Mouse (Mus musculus) neural tube, embryonic 13.5 days (tissue): ENCODE results near the gene Klrb1f. TPM values are rescaled to one million over a fixed set of nuclear protein-coding genes. Genes with fewer than 3 reads are reported as not detected.
"Not testable (repeated sequence)": the region's sequence is repeated elsewhere in the genome, so short reads cannot be mapped to it uniquely, and the experiment has no call there.

Experiments
- ATAC-seq: fragments of 200-750 bp; cut with Nextera tagmentation; 2 replicates; pipeline ENCODE4 v1.8.0; 2017; ENCODE audit warnings: low read depth, mild to moderate bottlenecking, moderate TSS enrichment, moderate library complexity
- H3K27ac ChIP-seq: fragments of 300-500 bp; sonication (generic); replicated peaks from 2 replicates; pipeline ENCODE4 v1.5.1; 2015; ENCODE audit warnings: moderate library complexity, mild to moderate bottlenecking, inconsistent platforms
- H3K27me3 ChIP-seq: fragments of 300-500 bp; sonication (generic); 2 replicates; pipeline ENCODE4 v1.6.1; 2015; ENCODE audit warnings: mild to moderate bottlenecking, inconsistent platforms
- H3K36me3 ChIP-seq: fragments of 300-500 bp; sonication (generic); 2 replicates; pipeline ENCODE4 v1.6.1; 2015; ENCODE audit warnings: mild to moderate bottlenecking, inconsistent platforms
- H3K4me1 ChIP-seq: fragments of 300-500 bp; sonication (generic); replicated peaks from 2 replicates; pipeline ENCODE4 v1.6.1; 2015; ENCODE audit warnings: inconsistent platforms
- H3K4me2 ChIP-seq: fragments of 300-500 bp; sonication (generic); 2 replicates; pipeline ENCODE4 v1.6.1; 2015; ENCODE audit warnings: inconsistent platforms, mild to moderate bottlenecking, moderate library complexity
- H3K4me3 ChIP-seq: fragments of 300-500 bp; sonication (generic); 2 replicates; pipeline ENCODE4 v1.5.1; 2015; ENCODE audit warnings: mild to moderate bottlenecking, inconsistent platforms
- H3K9ac ChIP-seq: fragments of 300-500 bp; sonication (generic); 2 replicates; pipeline ENCODE4 v1.6.1; 2015; ENCODE audit warnings: moderate library complexity, mild to moderate bottlenecking, inconsistent platforms
- H3K9me3 ChIP-seq: fragments of 300-500 bp; sonication (generic); 2 replicates; pipeline ENCODE4 v1.6.1; 2016; ENCODE audit warnings: inconsistent platforms
- WGBS: fragments of 180-500 bp; shearing (Covaris S2); methylation state at CpG from one replicate; pipeline ENCODE4 v1.1.7; 2015; 5-methylcytosine and 5-hydroxymethylcytosine counted together
- polyA plus RNA-seq: library from polyadenylated mRNA; unstranded; fragments of >200 nt; fragmentation: Nextera tagmentation; extraction: Ambion mirVana; gene quantifications from 2 replicates; pipeline ENCODE4 v1.2.1, GENCODE M21; 2015

The Klrb1f gene
- polyA plus RNA-seq, 1 experiment from 2014 or later: 0.45 TPM

DNA sequence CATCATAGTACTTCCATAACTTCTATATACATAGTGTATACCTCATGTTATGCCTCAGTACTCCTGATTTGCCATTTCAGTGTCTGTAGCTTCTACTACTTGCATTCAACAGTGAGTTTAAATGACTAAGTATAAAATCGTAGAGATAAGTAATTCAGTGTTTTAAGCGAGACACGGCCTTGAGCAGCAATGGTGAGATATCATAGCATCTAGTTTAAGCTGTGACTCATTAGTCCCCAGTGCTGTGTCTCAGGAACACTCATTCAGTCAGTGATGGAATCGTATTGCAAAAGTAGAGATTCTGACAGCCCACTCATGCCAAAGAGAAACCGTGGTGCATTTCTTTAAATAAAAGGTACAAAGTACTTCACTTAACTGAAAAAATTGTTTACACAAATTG is 6.0 kb downstream of the Klrb1f start:
- WGBS: 89% methylated on average over 5 of the region's 5 CpGs

DNA sequence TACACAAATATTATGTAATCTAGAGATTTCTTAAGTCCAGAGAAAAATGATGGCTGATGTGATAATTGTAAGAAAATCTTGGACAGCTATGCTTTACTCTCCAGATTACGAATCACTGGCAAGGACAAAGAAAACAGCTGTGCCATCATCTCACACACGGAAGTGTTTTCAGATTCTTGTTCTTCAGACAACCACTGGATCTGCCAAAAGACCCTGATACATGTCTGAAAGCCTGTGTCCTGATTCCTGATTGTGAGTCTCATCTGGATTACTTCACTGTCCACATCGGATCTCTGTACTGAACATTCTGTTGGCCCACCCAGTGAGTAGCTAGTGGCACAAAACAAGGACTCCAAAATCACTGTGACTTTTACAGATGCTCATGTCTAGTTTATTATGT is 10.5 kb downstream of the Klrb1f start:
- H3K9me3 ChIP-seq: no peaks in the 10 kb centered on the region
- no peaks in the 10 kb centered on the region for H3K27me3 ChIP-seq
- no peak overlapping the region for H3K4me3 ChIP-seq

More for the DNA sequence above, 6.0 kb downstream of the Klrb1f start:
- no peak overlapping the region for H3K4me2 ChIP-seq
- H3K9ac ChIP-seq: no peak overlapping the region
- H3K27me3 ChIP-seq: no peaks in the 10 kb centered on the region
- no peak for ATAC-seq
- H3K9me3 ChIP-seq: no peaks in the 10 kb centered on the region
- peaks cover 5% of the 10 kb centered on the region for H3K4me1 ChIP-seq
- no peak overlapping the region for H3K4me3 ChIP-seq
- no peaks in the 10 kb centered on the region for H3K36me3 ChIP-seq
- no peak overlapping the region for H3K27ac ChIP-seq

DNA sequence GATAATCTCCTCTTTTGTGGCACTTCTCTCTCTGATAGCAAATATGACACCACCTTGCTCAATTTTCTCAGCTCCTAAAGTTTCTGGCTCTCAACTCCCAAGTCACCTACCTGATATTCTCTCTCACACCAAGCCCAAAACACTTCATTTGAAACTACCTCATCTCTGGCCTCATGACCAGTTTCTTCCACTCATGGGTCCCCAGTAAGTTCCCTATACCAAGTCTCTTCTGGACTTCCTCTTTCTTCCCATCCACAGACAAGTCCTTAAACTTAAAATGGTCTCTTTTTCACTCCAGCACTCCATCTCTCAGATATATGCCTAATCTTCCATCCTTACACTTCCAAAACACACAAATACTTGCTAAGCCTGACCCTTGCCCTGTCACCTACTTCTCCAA is 12.3 kb downstream of the Klrb1f start:
- no peaks in the 10 kb centered on the region for H3K9me3 ChIP-seq
- H3K4me2 ChIP-seq: no peak overlapping the region
- no peaks in the 10 kb centered on the region for H3K27me3 ChIP-seq
- ATAC-seq: no peak
- H3K4me1 ChIP-seq: no peaks in the 10 kb centered on the region
- no peak overlapping the region for H3K27ac ChIP-seq
- H3K4me3 ChIP-seq: no peak overlapping the region
- H3K9ac ChIP-seq: no peak overlapping the region
- H3K36me3 ChIP-seq: no peaks in the 10 kb centered on the region

More for the DNA sequence above, 10.5 kb downstream of the Klrb1f start:
- WGBS: 82% methylated on average over 3 of the region's 3 CpGs
- no peak overlapping the region for H3K4me2 ChIP-seq
- no peak for ATAC-seq
- H3K9ac ChIP-seq: no peak overlapping the region
- no peaks in the 10 kb centered on the region for H3K4me1 ChIP-seq
- no peaks in the 10 kb centered on the region for H3K36me3 ChIP-seq
- H3K27ac ChIP-seq: no peak overlapping the region

DNA sequence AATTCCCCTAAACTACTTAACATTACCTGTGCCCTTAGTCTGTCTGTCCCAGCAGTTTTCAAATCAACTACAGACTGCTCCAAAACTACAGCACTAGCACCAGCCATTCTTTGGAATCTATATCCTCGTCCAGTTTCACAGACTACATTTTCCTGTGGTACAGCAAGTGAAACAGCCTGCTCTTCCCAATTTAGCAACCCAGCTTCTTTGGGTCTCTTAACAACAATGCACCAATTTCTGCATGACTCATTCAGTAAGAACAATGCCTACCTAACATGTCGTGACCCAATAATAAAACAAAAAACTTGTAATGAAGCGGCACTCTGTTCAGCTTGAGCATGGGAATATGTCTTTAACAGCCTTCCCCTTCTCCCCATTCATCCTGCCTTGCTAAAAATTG is 19.7 kb downstream of the Klrb1f start:
- H3K9me3 ChIP-seq: no peaks in the 10 kb centered on the region
- 68% methylated on average over 3 of the region's 3 CpGs for WGBS
- no peak for ATAC-seq
- no peak overlapping the region for H3K4me3 ChIP-seq
- no peak overlapping the region for H3K4me2 ChIP-seq
- H3K9ac ChIP-seq: no peak overlapping the region
- H3K36me3 ChIP-seq: no peaks in the 10 kb centered on the region
- H3K27ac ChIP-seq: no peak overlapping the region
- H3K4me1 ChIP-seq: no peaks in the 10 kb centered on the region
- H3K27me3 ChIP-seq: no peaks in the 10 kb centered on the region

DNA sequence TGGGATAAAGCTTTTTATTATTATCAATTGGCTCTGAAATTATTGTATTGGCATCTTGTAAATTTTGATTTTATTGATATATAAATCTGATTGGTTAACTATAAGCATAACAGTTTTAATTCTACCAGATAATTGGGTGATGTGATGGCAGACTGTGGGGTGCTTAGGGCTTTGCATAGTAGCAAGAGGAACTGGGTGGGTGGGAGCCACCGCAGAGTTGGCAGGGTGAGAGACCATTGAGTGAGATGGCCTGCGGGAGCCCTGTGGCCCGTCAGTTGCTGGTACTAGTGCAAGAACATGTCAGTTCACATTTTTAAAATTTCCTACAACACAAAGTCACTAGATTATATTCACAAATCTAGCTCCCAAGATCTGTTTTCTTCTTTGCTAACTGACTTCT is 20.2 kb downstream of the Klrb1f start:
- no peak for ATAC-seq
- Histone ChIP-seq H3K27ac (no peak overlapping the region), H3K4me2 (no peak overlapping the region), H3K9me3 (no peaks in the 10 kb centered on the region), H3K4me3 (no peak overlapping the region), H3K4me1 (no peaks in the 10 kb centered on the region), H3K27me3 (no peaks in the 10 kb centered on the region), H3K9ac (no peak overlapping the region), H3K36me3 (no peaks in the 10 kb centered on the region)
- 91% methylated on average over 3 of the region's 3 CpGs for WGBS

DNA sequence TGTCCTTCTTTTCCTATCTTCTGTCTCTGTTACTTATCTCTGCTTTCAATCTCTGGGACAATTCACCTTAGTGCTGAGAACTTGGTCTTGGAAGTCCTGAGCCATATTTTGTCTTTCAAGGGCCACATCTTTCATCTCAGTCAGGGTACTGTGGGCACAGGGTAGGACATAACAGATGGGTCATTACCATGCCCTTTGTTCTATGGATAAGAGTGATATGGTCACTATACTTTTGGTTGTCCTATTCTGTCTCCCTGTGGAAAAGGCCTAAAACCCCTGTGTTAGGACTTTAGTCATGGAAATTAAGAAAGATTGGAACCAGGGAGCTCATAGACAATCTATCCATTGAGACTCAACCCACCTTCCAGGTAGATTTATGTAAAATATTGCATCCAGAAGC is 20.8 kb downstream of the Klrb1f start:
- no peak overlapping the region for H3K27ac ChIP-seq
- no peaks in the 10 kb centered on the region for H3K9me3 ChIP-seq
- no peak overlapping the region for H3K4me3 ChIP-seq
- no peaks in the 10 kb centered on the region for H3K36me3 ChIP-seq
- no peak overlapping the region for H3K9ac ChIP-seq
- H3K4me1 ChIP-seq: no peaks in the 10 kb centered on the region
- H3K27me3 ChIP-seq: no peaks in the 10 kb centered on the region
- no peak overlapping the region for H3K4me2 ChIP-seq
- no peak for ATAC-seq

DNA sequence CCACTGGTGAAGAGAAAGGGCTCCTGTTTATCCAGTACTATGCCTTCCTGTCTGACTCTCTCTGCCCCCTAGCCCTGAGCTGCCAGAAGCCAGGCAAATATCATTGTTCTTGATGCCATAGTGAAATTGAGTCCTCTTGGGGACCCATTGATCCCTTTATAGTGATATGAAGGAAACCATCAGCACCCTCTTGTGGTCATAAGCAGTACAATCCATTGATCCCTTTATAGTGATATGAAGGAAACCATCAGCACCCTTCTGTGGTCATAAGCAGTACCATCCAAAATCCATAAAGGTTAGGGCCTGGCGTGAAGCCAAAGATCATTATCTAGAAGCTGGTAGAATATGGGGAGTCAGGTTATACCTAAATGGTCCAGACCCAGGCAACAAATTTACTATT is 21.3 kb downstream of the Klrb1f start:
- WGBS: 85% methylated on average over 1 of the region's 1 CpGs
- no peaks in the 10 kb centered on the region for H3K4me1 ChIP-seq
- H3K27ac ChIP-seq: no peak overlapping the region
- ATAC-seq: no peak; the same call in 1 of the 2 replicates
- H3K9ac ChIP-seq: no peak overlapping the region
- no peaks in the 10 kb centered on the region for H3K36me3 ChIP-seq
- H3K4me3 ChIP-seq: no peak overlapping the region
- H3K9me3 ChIP-seq: no peaks in the 10 kb centered on the region
- H3K27me3 ChIP-seq: no peaks in the 10 kb centered on the region
- no peak overlapping the region for H3K4me2 ChIP-seq

DNA sequence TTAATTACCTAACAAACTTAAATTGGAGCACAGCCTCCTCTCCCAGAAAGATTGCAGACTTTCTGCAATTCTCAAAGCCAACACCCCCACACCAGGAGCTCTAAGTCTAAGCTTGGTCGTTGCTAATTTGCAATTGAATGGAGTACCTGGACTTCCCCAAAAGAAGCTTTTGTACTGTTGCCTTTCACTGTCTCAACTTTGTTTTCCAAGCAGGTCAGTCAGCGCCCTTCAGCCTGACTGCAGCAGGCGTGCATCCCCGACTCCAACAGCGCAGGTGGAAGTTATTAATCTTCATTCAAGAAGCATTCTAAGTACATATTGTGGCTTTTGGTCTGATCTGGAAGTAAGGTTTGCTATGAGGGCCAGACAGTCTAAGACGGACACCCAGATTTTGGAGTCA is 39.4 kb downstream of the Klrb1f start:
- ATAC-seq: no peak
- no peak overlapping the region for H3K4me2 ChIP-seq
- no peak overlapping the region for H3K4me3 ChIP-seq
- no peaks in the 10 kb centered on the region for H3K9me3 ChIP-seq
- H3K27ac ChIP-seq: no peak overlapping the region
- no peaks in the 10 kb centered on the region for H3K4me1 ChIP-seq
- WGBS: 73% methylated on average over 6 of the region's 6 CpGs
- no peaks in the 10 kb centered on the region for H3K27me3 ChIP-seq
- H3K36me3 ChIP-seq: no peaks in the 10 kb centered on the region
- no peak overlapping the region for H3K9ac ChIP-seq

DNA sequence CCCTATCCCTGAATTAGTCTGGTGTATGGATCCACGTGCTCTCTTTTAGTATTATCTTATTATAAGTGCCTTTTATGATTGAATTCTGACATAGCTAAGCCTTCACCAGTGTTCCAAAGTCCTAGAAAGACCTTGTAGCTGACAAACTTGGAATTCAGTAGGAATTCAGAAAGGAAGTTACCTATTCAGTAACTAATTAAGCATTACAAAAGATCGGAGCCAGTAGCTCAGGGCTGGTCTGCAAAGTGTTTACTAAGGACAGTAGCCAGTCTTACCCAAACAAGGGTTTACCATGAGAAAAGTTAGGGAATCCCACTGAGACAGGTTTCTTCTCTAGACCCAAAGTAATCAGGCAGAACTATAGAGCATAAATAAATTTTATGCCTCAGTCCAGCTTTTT is 40.3 kb downstream of the Klrb1f start:
- H3K27me3 ChIP-seq, H3K9ac ChIP-seq, H3K4me1 ChIP-seq, H3K4me3 ChIP-seq, H3K9me3 ChIP-seq, H3K4me2 ChIP-seq, ATAC-seq, H3K27ac ChIP-seq, H3K36me3 ChIP-seq: not testable (repeated sequence)
- WGBS: 88% methylated on average over 2 of the region's 2 CpGs

DNA sequence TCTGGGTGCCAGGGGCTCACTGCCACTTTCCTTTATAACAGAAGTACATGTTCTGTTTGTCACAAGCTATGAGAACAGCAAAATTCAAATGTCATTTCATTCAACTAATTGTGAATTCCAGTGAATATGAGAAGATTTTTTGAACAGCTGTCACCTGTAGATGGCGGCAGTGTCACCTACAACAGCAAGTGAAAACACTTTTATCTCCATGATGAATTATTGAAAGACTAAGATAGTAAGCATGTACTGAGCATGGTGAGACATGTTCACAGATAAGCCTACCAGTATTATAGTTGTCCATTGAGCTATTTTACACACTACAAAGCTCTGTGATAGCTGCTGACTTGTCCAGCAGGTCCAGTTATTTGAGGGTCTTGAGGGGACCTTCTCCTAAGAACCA is 42.5 kb downstream of the Klrb1f start:
- H3K4me2 ChIP-seq: no peak overlapping the region
- no peak overlapping the region for H3K27ac ChIP-seq
- no peaks in the 10 kb centered on the region for H3K27me3 ChIP-seq
- H3K4me1 ChIP-seq: no peaks in the 10 kb centered on the region
- H3K9me3 ChIP-seq: no peaks in the 10 kb centered on the region
- 89% methylated on average over 1 of the region's 1 CpGs for WGBS
- ATAC-seq: no peak
- H3K9ac ChIP-seq: no peak overlapping the region
- no peak overlapping the region for H3K4me3 ChIP-seq
- no peaks in the 10 kb centered on the region for H3K36me3 ChIP-seq

DNA sequence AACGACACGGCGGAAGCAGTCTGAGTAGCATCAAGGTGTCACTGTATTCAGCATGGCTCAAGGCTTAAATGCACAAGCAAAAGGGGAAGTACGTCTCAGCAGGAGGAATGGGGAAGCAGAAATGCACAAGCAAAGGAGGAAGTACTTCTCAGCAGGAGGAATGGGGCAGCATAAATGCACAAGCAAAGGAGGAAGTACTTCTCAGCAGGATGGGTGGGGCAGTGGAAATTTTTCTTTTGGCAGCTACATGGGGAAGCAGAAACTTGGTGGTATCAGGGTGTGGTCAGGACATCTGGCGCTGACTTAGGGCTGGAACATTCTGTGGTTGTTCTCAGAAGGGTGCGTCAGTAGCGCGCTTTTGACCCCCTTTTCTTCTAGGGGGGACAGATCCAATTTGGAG is 42.9 kb downstream of the Klrb1f start:
- 95% methylated on average over 8 of the region's 8 CpGs for WGBS
- not testable (repeated sequence) for H3K4me1 ChIP-seq, ATAC-seq, H3K27me3 ChIP-seq, H3K36me3 ChIP-seq, H3K9ac ChIP-seq, H3K4me3 ChIP-seq, H3K27ac ChIP-seq, H3K9me3 ChIP-seq, H3K4me2 ChIP-seq

DNA sequence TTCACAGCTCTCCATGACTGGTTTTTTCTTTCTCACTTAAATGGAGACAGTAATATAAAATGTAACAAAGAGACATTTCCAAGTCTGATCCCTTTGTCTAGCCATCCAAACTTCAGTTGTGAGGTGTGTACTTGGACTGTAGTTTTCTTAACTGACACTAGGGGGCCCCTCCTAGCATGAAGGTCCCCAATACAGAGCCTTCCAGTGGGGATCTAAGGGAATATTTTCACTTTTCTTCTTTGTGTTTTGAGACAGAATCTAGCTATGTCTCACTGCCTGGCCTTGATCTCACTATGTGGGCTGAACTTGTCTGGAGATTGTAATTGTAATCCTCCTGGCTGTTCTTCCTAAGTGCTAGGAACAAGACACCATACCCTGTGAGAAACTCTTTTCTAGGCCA is 49.5 kb downstream of the Klrb1f start:
- no peaks in the 10 kb centered on the region for H3K27me3 ChIP-seq
- no peak overlapping the region for H3K9ac ChIP-seq
- no peak for ATAC-seq
- no peaks in the 10 kb centered on the region for H3K36me3 ChIP-seq
- H3K4me3 ChIP-seq: no peak overlapping the region
- no peaks in the 10 kb centered on the region for H3K4me1 ChIP-seq
- no peaks in the 10 kb centered on the region for H3K9me3 ChIP-seq
- H3K27ac ChIP-seq: no peak overlapping the region
- no peak overlapping the region for H3K4me2 ChIP-seq

DNA sequence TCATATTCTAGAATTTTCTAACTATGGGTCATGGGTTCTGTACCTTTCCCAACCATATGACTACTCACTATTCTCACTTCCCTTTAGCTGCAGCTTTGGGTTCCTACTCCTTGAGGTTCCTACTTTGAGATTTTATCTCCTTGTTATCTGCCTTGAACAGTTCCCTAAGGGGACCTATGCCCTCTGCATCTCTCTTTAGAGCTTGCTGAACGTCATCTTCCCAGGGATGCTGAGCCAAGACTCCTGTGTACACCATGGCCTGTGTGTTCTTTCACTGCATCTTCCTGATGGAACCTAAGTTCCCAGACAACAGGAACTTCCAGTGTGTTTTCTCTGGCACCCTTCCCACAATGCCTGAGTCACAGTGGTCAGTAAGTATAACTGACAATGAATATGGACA is 52.2 kb downstream of the Klrb1f start:
- Histone ChIP-seq H3K4me3 (no peak overlapping the region), H3K27me3 (no peaks in the 10 kb centered on the region), H3K9ac (no peak overlapping the region), H3K27ac (no peak overlapping the region), H3K36me3 (no peaks in the 10 kb centered on the region), H3K9me3 (no peaks in the 10 kb centered on the region), H3K4me2 (no peak overlapping the region), H3K4me1 (no peaks in the 10 kb centered on the region)
- ATAC-seq: no peak
- WGBS: 66% methylated on average over 1 of the region's 1 CpGs

DNA sequence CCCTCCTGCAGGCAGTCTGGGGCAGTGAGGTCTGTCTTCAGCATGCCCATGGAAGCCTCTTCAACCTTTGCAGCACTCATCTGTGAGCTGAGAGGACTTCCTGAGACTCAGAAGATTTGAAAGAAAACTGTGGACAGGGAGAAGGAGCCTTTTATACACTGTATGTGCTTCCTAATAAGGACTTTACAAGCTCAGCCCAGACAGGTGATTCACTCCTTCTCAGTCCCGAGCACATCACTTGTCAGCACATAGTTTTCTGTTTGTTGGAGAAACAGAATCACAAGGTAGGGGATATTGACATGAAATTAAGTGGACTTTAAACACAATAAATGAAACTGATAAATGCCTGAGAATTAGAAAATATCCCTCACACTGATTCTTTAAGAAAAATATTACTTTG is 55.1 kb downstream of the Klrb1f start, which contains the start of gene Clec2e:
Gene Clec2e (minus strand): TSS at position 120 of the 400 bp plus-strand sequence.
- H3K9ac ChIP-seq, H3K4me3 ChIP-seq, H3K36me3 ChIP-seq, H3K4me2 ChIP-seq, H3K27ac ChIP-seq, ATAC-seq, H3K4me1 ChIP-seq, H3K9me3 ChIP-seq, H3K27me3 ChIP-seq: not testable (repeated sequence)
- WGBS: 75% methylated on average over 1 of the region's 1 CpGs
